Mouse (Mus musculus): ENCODE data around the gene Auts2. TPM values are rescaled to one million over a fixed set of nuclear protein-coding genes. Genes with fewer than 3 reads are reported as not detected.
A peak's percentile ranks its signal among the peaks of the same experiment; 100 is the strongest.

Auts2 gene
- polyA plus RNA-seq, 1 experiment from 2014 or later: 1.0 TPM

GRCm38 (mm10) chr5:131466131-131466530, 1077.0 kb downstream of the Auts2 start:
- TF ChIP-seq EP300 (IDR thresholded peaks at IDR 0.05; ENCODE audit: low read depth) (no peak), CTCF (IDR thresholded peaks at IDR 0.05; ENCODE audit: low read depth) (no peak)
- no peaks in the 10 kb centered on the region for H3K27me3 ChIP-seq (ENCODE audit: insufficient read depth, low read length)
- 87% methylated on average over 9 of the region's 9 CpGs for WGBS (ENCODE audit: insufficient replicate concordance)

GRCm38 (mm10) chr5:131463402-131463801, 1079.7 kb downstream of the Auts2 start:
- Histone ChIP-seq H3K9ac (replicated peaks) (no peak overlapping the region), H3K36me3 (replicated peaks; ENCODE audit: insufficient read depth, low read length) (0 out of 2 replicates have a peak, but pooled peaks cover 4% of the 10 kb centered on the region), H3K27ac (ENCODE audit: low read depth) (no peak overlapping the region), H3K4me1 (ENCODE audit: insufficient read depth) (no peaks in the 10 kb centered on the region), H3K4me2 (ENCODE audit: low read depth, low read length) (no peak overlapping the region), H3K27me3 (ENCODE audit: insufficient read depth, low read length) (no peaks in the 10 kb centered on the region), H3K9me3 (ENCODE audit: low read length) (no peaks in the 10 kb centered on the region), H3K4me3 (ENCODE audit: low read depth, low read length) (no peak overlapping the region)
- TF ChIP-seq EP300 (IDR thresholded peaks at IDR 0.05; ENCODE audit: low read depth): no peak
- no peak for TF ChIP-seq CTCF (IDR thresholded peaks at IDR 0.05; ENCODE audit: low read depth)
- 84% methylated on average over 6 of the region's 6 CpGs for WGBS (ENCODE audit: insufficient replicate concordance)
- ATAC-seq (no peak), DNase-seq (no peak)

More at GRCm38 (mm10) chr5:131466131-131466530, 1077.0 kb downstream of the Auts2 start:
- no peak overlapping the region for H3K4me3 ChIP-seq (ENCODE audit: low read depth, low read length)
- H3K27ac ChIP-seq (ENCODE audit: low read depth): no peak overlapping the region
- no peaks in the 10 kb centered on the region for H3K9me3 ChIP-seq (ENCODE audit: low read length)
- no peak overlapping the region for H3K9ac ChIP-seq (replicated peaks)
- peaks cover 4% of the 10 kb centered on the region; the same call in 1 of the 2 replicates for H3K36me3 ChIP-seq (replicated peaks; ENCODE audit: insufficient read depth, low read length)
- H3K4me2 ChIP-seq (ENCODE audit: low read depth, low read length): no peak overlapping the region
- ATAC-seq (no peak), DNase-seq (no peak)
- no peaks in the 10 kb centered on the region for H3K4me1 ChIP-seq (ENCODE audit: insufficient read depth)

- Histone ChIP-seq H3K27ac (ENCODE audit: low read depth) (no peak overlapping the region), H3K27me3 (ENCODE audit: insufficient read depth, low read length) (no peaks in the 10 kb centered on the region), H3K9ac (replicated peaks) (no peak overlapping the region), H3K4me3 (ENCODE audit: low read depth, low read length) (no peak overlapping the region), H3K4me1 (ENCODE audit: insufficient read depth) (no peaks in the 10 kb centered on the region), H3K36me3 (replicated peaks; ENCODE audit: insufficient read depth, low read length) (no peaks in the 10 kb centered on the region; the same call in 1 of the 2 replicates), H3K4me2 (ENCODE audit: low read depth, low read length) (no peak overlapping the region), H3K9me3 (ENCODE audit: low read length) (no peaks in the 10 kb centered on the region)
- 74% methylated on average over 6 of the region's 6 CpGs for WGBS (ENCODE audit: insufficient replicate concordance)
- no peak for TF ChIP-seq EP300 (IDR thresholded peaks at IDR 0.05; ENCODE audit: low read depth)
- DNase-seq (no peak), ATAC-seq (no peak)
Measured at GRCm38 (mm10) chr5:131459951-131460350, 1083.2 kb downstream of the Auts2 start.

- H3K27ac ChIP-seq (ENCODE audit: low read depth): no peak overlapping the region
- TF ChIP-seq CTCF (IDR thresholded peaks at IDR 0.05; ENCODE audit: low read depth) (0 out of 2 replicates have a peak, but pooled peaks have one; percentile 12), EP300 (IDR thresholded peaks at IDR 0.05; ENCODE audit: low read depth) (no peak)
- DNase-seq (no peak), ATAC-seq (no peak)
- H3K36me3 ChIP-seq (replicated peaks; ENCODE audit: insufficient read depth, low read length): no peaks in the 10 kb centered on the region; the same call in 1 of the 2 replicates
- H3K9me3 ChIP-seq (ENCODE audit: low read length): no peaks in the 10 kb centered on the region
- no peak overlapping the region for H3K4me3 ChIP-seq (ENCODE audit: low read depth, low read length)
- no peak overlapping the region for H3K4me2 ChIP-seq (ENCODE audit: low read depth, low read length)
- H3K9ac ChIP-seq (replicated peaks): no peak overlapping the region
- H3K4me1 ChIP-seq (ENCODE audit: insufficient read depth): no peaks in the 10 kb centered on the region
- WGBS (ENCODE audit: insufficient replicate concordance): 55% methylated on average over 2 of the region's 2 CpGs
- H3K27me3 ChIP-seq (ENCODE audit: insufficient read depth, low read length): no peaks in the 10 kb centered on the region
Measured at GRCm38 (mm10) chr5:131459549-131459948, 1083.6 kb downstream of the Auts2 start.

GRCm38 (mm10) chr5:131458700-131459099, 1084.4 kb downstream of the Auts2 start:
- Histone ChIP-seq H3K27me3 (ENCODE audit: insufficient read depth, low read length) (no peaks in the 10 kb centered on the region), H3K36me3 (replicated peaks; ENCODE audit: insufficient read depth, low read length) (no peaks in the 10 kb centered on the region; the same call in 1 of the 2 replicates), H3K27ac (ENCODE audit: low read depth) (no peak overlapping the region), H3K4me2 (ENCODE audit: low read depth, low read length) (no peak overlapping the region), H3K4me3 (ENCODE audit: low read depth, low read length) (no peak overlapping the region), H3K4me1 (ENCODE audit: insufficient read depth) (no peaks in the 10 kb centered on the region), H3K9ac (replicated peaks) (no peak overlapping the region), H3K9me3 (ENCODE audit: low read length) (no peaks in the 10 kb centered on the region)
- ATAC-seq: no peak
- 86% methylated on average over 6 of the region's 6 CpGs for WGBS (ENCODE audit: insufficient replicate concordance)
- TF ChIP-seq CTCF (IDR thresholded peaks at IDR 0.05; ENCODE audit: low read depth): no peak
- no peak for TF ChIP-seq EP300 (IDR thresholded peaks at IDR 0.05; ENCODE audit: low read depth)
- DNase-seq: no peak

GRCm38 (mm10) chr5:131457999-131458398, 1085.1 kb downstream of the Auts2 start:
- H3K27me3 ChIP-seq (ENCODE audit: insufficient read depth, low read length): no peaks in the 10 kb centered on the region
- H3K9me3 ChIP-seq (ENCODE audit: low read length): no peaks in the 10 kb centered on the region
- ATAC-seq (no peak), DNase-seq (no peak)
- TF ChIP-seq CTCF (IDR thresholded peaks at IDR 0.05; ENCODE audit: low read depth): no peak
- TF ChIP-seq EP300 (IDR thresholded peaks at IDR 0.05; ENCODE audit: low read depth): no peak
- no peak overlapping the region for H3K27ac ChIP-seq (ENCODE audit: low read depth)
- no peak overlapping the region for H3K4me3 ChIP-seq (ENCODE audit: low read depth, low read length)
- H3K9ac ChIP-seq (replicated peaks): no peak overlapping the region
- WGBS (ENCODE audit: insufficient replicate concordance): 80% methylated on average over 7 of the region's 7 CpGs
- H3K36me3 ChIP-seq (replicated peaks; ENCODE audit: insufficient read depth, low read length): no peaks in the 10 kb centered on the region; the same call in 1 of the 2 replicates
- H3K4me2 ChIP-seq (ENCODE audit: low read depth, low read length): no peak overlapping the region
- no peaks in the 10 kb centered on the region for H3K4me1 ChIP-seq (ENCODE audit: insufficient read depth)
